Mouse (Mus musculus) hindbrain, embryonic 16.5 days (tissue): Measurements from ENCODE around the gene Rab29. TPM values are rescaled to one million over a fixed set of nuclear protein-coding genes. Genes with fewer than 3 reads are reported as not detected.

Source experiments
- ATAC-seq: fragments of 200-750 bp; cut with Nextera tagmentation; 2 replicates; pipeline ENCODE4 v1.8.0; 2017; ENCODE audit warnings: moderate TSS enrichment, moderate library complexity
- H3K27ac ChIP-seq: fragments of 300-500 bp; sonication (generic); 2 replicates; pipeline ENCODE4 v1.5.1; 2014; ENCODE audit warnings: low read depth, mild to moderate bottlenecking, control low read depth, low read length, moderate library complexity
- H3K27me3 ChIP-seq: fragments of 300-500 bp; sonication (generic); replicated peaks from 2 replicates; pipeline ENCODE4 v1.6.1; 2014; ENCODE audit warnings: low read length; ENCODE audit not compliant: control insufficient read depth, insufficient read depth
- H3K36me3 ChIP-seq: fragments of 300-500 bp; sonication (generic); 2 replicates; pipeline ENCODE4 v1.6.1; 2014; ENCODE audit warnings: mild to moderate bottlenecking, low read length, moderate library complexity, mixed read lengths; ENCODE audit not compliant: control insufficient read depth, insufficient read depth
- H3K4me1 ChIP-seq: fragments of 300-500 bp; sonication (generic); 2 replicates; pipeline ENCODE4 v1.6.1; 2014; ENCODE audit warnings: low read depth, low read length; ENCODE audit not compliant: control insufficient read depth, insufficient read depth
- H3K4me2 ChIP-seq: fragments of 300-500 bp; sonication (generic); 2 replicates; pipeline ENCODE4 v1.6.1; 2014; ENCODE audit warnings: mild to moderate bottlenecking, low read length, control low read depth, moderate library complexity
- H3K4me3 ChIP-seq: fragments of 300-500 bp; sonication (generic); 2 replicates; pipeline ENCODE4 v1.5.1; 2014; ENCODE audit warnings: mild to moderate bottlenecking, low read length, control low read depth, moderate library complexity
- H3K9ac ChIP-seq: fragments of 300-500 bp; sonication (generic); 2 replicates; pipeline ENCODE4 v1.6.1; 2014; ENCODE audit warnings: low read depth, mild to moderate bottlenecking, control low read depth, low read length, moderate library complexity
- H3K9me3 ChIP-seq: fragments of 300-500 bp; sonication (generic); 2 replicates; pipeline ENCODE4 v1.6.1; 2014; ENCODE audit warnings: mild to moderate bottlenecking, low read length, moderate library complexity; ENCODE audit not compliant: control insufficient read depth
- WGBS: fragments of 180-500 bp; shearing (Covaris S2); extraction: QIAGEN DNeasy Blood & Tissue Kit; methylation state at CpG from one replicate; pipeline ENCODE4 v1.1.7; 2014; 5-methylcytosine and 5-hydroxymethylcytosine counted together
- polyA plus RNA-seq: library from polyadenylated mRNA; unstranded; fragments of >200 nt; fragmentation: Nextera tagmentation; extraction: Ambion mirVana; gene quantifications from 2 replicates; pipeline ENCODE4 v1.2.1, GENCODE M21; 2015

Gene Rab29
- polyA plus RNA-seq, 1 experiment from 2014 or later, result 8.6 TPM

DNA sequence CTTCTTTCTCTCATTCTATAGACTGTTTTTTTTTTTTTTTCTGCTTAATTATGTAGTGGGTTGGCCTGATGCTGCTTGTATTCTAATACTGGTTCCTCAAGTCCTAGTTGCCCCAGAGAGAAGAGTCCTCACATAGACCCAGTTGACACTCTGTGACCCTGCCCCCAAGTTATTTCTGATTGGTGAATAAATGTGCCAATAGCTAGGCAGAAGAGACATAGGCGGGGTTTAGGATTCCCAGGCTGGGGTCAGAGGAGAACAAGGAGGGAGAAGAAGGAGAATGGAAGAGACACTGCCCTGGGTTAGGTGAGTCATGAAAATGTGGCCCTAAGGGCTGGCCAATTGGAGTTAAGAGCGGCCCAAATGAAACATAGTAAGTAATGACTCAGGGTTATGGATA, 12.8 kb downstream of the Rab29 start:
- ATAC-seq, result no peak
- H3K4me3 ChIP-seq, result no peak overlapping the region
- H3K36me3 ChIP-seq, result no peaks in the 10 kb centered on the region
- no peak overlapping the region for H3K27ac ChIP-seq
- no peaks in the 10 kb centered on the region for H3K4me1 ChIP-seq
- no peaks in the 10 kb centered on the region for H3K9me3 ChIP-seq
- 81% methylated on average over 2 of the region's 2 CpGs for WGBS
- no peaks in the 10 kb centered on the region for H3K27me3 ChIP-seq
- no peak overlapping the region for H3K9ac ChIP-seq
- H3K4me2 ChIP-seq, result no peak overlapping the region

DNA sequence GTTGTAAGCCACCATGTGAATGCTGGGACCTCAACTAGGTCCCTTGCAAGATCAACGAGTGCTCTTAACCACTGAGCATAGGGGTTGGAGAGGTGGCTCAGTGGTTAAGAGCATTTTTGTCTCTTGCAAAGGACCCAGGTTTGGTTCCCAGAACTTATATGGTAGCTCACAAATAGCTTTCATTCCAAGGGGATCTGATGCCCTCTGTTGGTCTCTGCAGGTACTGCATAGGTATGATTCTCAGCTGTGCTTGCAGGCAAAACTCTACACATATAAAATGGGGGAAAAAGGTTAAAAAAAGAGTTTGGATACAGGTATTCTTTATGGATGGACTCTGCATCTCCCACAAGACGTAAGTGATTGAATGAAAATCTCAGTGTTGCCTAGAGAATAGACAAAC, 15.8 kb downstream of the Rab29 start:
- no peak overlapping the region for H3K9ac ChIP-seq
- 69% methylated on average over 2 of the region's 2 CpGs for WGBS
- H3K9me3 ChIP-seq, result no peaks in the 10 kb centered on the region
- H3K27ac ChIP-seq, result no peak overlapping the region
- no peaks in the 10 kb centered on the region for H3K36me3 ChIP-seq
- H3K4me1 ChIP-seq, result no peaks in the 10 kb centered on the region
- no peak overlapping the region for H3K4me2 ChIP-seq
- ATAC-seq, result no peak
- no peaks in the 10 kb centered on the region for H3K27me3 ChIP-seq
- no peak overlapping the region for H3K4me3 ChIP-seq

DNA sequence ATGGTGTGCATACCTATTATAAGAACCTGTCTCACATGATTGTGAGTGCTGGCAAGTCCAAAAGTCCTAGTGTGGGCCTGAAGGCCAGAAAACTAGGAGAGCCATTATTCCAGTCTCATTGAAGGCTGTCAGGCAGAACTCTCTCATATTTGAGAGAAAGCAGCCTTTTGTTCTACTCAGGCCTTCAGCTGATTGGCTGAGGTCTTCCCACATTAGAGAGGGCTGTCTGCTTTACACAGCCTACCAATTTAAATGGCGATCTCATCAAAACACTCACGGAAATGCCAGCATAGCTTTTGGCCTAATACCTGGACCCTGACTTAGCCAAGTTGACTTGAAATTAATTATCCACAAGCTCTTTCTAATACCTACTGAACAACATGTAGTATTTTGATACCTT, 19.1 kb downstream of the Rab29 start:
- Histone ChIP-seq H3K4me1 (no peaks in the 10 kb centered on the region), H3K27ac (no peak overlapping the region), H3K36me3 (no peaks in the 10 kb centered on the region), H3K4me2 (no peak overlapping the region), H3K4me3 (no peak overlapping the region), H3K9me3 (no peaks in the 10 kb centered on the region), H3K27me3 (no peaks in the 10 kb centered on the region), H3K9ac (no peak overlapping the region)
- ATAC-seq, result no peak
- WGBS, result 64% methylated on average over 2 of the region's 2 CpGs

DNA sequence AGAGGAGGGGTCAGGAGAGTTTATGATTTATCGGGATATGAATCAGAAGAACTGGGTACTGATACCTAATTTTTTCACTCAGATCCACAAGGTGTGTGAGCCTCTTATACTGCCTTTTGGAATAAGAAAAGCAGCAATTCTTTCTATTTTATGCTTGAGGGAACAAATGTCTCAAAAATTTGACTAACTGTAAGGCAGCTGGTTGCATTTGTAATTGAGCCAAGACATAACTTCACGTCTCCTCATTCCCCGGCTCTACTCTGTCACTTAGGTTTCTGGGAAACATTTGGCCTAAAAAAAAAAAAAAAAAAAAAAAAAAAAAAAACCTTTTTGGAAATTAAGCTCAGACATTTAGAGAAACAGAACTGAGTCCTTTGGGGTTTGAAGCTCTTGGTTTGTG, 19.6 kb downstream of the Rab29 start:
- H3K4me1 ChIP-seq, result no peaks in the 10 kb centered on the region
- no peak overlapping the region for H3K27ac ChIP-seq
- H3K4me2 ChIP-seq, result no peak overlapping the region
- no peaks in the 10 kb centered on the region for H3K36me3 ChIP-seq
- ATAC-seq, result no peak
- 72% methylated on average over 3 of the region's 3 CpGs for WGBS
- H3K9ac ChIP-seq, result no peak overlapping the region
- no peak overlapping the region for H3K4me3 ChIP-seq
- H3K27me3 ChIP-seq, result no peaks in the 10 kb centered on the region
- no peaks in the 10 kb centered on the region for H3K9me3 ChIP-seq

DNA sequence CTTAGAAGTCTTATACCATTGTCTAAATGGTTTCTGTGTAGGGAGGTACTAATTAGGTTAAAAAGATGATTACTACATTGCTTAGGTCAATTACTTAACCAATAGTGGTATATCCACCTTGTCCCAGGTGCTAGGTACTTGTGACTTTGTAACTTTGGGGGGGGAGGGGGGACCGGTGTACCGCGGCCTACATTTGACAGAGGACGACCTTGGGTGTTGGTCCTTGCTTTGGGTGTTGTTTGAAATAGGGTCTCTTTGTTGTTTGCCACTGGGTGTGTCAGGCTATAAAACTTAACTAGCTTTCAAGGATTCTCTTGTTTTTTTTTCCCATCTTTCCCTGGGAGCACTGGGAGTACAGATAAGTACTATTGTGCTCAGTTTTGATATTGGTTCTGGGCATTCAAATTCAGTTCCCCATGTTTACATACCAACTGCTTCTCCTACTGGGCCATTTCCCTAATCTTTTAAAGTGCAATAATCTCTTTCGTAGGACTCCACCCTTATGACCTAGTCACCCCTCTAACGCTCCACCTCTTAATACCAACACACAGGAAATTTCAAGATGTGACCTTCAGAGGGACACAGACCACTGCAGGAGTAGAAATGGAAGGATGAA, 23.1 kb downstream of the Rab29 start:
- no peaks in the 10 kb centered on the region for H3K4me1 ChIP-seq
- WGBS, result 77% methylated on average over 6 of the region's 6 CpGs
- no peak overlapping the region for H3K4me2 ChIP-seq
- H3K36me3 ChIP-seq, result no peaks in the 10 kb centered on the region
- no peak overlapping the region for H3K9ac ChIP-seq
- H3K27ac ChIP-seq, result no peak overlapping the region
- H3K9me3 ChIP-seq, result no peaks in the 10 kb centered on the region
- no peak overlapping the region for H3K4me3 ChIP-seq
- no peak for ATAC-seq
- no peaks in the 10 kb centered on the region for H3K27me3 ChIP-seq

DNA sequence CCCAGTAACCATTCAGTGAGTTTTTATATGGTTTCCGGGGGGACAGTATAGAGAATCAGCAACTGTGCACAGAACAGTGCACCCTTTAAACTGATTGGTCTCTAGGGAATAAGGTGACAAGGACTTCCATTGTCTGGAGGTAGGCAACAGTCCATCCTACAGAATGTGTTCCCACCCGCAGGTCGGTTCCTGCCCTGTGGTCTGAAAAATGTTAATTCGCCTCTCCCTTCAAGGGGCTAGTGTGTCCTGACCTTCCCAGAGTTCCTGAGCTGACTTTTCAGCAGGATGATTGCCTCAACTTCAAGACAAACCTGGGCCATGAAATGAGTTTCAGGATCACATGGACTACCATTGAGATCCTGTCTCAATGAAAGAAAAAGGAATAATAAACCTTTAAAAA, 24.4 kb downstream of the Rab29 start:
- H3K4me3 ChIP-seq, result no peak overlapping the region
- H3K4me2 ChIP-seq, result no peak overlapping the region
- no peaks in the 10 kb centered on the region for H3K27me3 ChIP-seq
- H3K9me3 ChIP-seq, result no peaks in the 10 kb centered on the region
- no peak for ATAC-seq
- no peaks in the 10 kb centered on the region for H3K36me3 ChIP-seq
- H3K9ac ChIP-seq, result no peak overlapping the region
- no peak overlapping the region for H3K27ac ChIP-seq
- no peaks in the 10 kb centered on the region for H3K4me1 ChIP-seq
- 70% methylated on average over 4 of the region's 4 CpGs for WGBS

DNA sequence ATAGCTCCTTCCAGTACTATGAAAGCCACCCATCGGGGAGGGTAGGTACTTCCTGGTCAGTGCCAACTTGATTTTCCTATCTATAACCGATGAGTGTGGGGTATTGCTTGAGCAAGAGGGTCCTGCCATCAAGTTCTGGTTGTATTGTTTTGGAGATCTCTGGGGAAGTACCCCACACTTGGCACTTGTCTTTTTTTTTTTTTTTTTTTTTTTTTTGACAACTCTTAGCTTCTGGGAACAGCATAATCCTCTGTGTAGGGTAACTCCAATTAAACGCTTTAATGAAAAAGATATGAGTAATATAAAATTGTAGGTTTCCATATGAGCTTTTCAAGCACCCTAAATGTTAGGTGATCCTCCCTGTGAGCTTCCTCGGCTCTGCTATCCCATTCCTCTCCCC, 35.7 kb downstream of the Rab29 start:
- Histone ChIP-seq H3K27me3 (0 out of 2 replicates have a peak, but pooled peaks cover 2% of the 10 kb centered on the region), H3K9me3 (no peaks in the 10 kb centered on the region), H3K36me3 (no peaks in the 10 kb centered on the region), H3K4me3 (no peak overlapping the region), H3K4me2 (no peak overlapping the region), H3K27ac (no peak overlapping the region), H3K9ac (no peak overlapping the region), H3K4me1 (no peaks in the 10 kb centered on the region)
- no peak for ATAC-seq
- WGBS, result 90% methylated on average over 4 of the region's 4 CpGs

DNA sequence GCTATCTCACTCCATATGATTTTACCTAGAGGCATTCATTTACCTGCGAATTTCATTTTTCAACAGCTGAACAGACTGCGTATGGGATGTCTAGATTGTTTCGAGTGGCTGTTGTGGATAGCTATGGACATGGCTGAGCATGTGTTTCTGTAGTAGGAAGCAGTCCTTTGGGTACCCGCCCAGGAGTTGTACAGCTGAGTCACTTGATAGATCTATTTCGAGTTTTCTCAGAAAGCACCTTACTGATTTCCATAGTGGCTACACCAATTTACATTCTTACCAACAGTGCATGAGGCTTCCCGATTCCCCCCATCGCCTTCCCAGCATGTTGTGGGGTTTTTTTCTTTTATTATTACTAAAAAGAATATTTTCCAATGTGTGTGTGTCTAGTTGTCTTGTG, 36.2 kb downstream of the Rab29 start:
- H3K9ac ChIP-seq, result no peak overlapping the region
- WGBS, result 93% methylated on average over 7 of the region's 7 CpGs
- no peaks in the 10 kb centered on the region for H3K4me1 ChIP-seq

DNA sequence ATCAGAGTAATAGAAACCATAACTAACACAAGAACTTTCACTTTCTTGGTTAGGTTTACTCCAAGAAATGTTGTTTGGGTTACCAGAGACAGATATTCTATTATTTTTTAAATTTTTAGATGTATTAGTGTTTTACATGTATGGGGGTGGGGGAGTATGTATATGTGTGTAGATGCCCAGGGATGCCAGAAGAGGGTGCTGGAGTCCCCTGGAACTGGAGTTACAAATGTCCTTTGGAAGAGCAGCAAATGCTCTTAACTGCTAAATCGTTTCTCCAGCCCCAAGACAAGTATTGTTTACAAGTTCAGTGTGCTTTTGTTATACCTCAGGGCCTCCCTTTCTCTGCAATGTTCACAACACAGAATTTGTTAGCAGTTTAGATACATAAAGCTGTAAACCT, 38.5 kb downstream of the Rab29 start:
- Histone ChIP-seq H3K9ac (no peak overlapping the region), H3K4me1 (no peaks in the 10 kb centered on the region), H3K4me2 (no peak overlapping the region), H3K36me3 (no peaks in the 10 kb centered on the region), H3K4me3 (no peak overlapping the region), H3K9me3 (no peaks in the 10 kb centered on the region), H3K27ac (no peak overlapping the region), H3K27me3 (0 out of 2 replicates have a peak, but pooled peaks cover 3% of the 10 kb centered on the region)
- no peak for ATAC-seq
- 20% methylated on average over 1 of the region's 1 CpGs for WGBS

More for the DNA sequence above, 36.2 kb downstream of the Rab29 start:
- no peaks in the 10 kb centered on the region for H3K36me3 ChIP-seq
- H3K4me3 ChIP-seq, result no peak overlapping the region
- H3K9me3 ChIP-seq, result no peaks in the 10 kb centered on the region
- ATAC-seq, result no peak
- H3K27me3 ChIP-seq, result 0 out of 2 replicates have a peak, but pooled peaks cover 3% of the 10 kb centered on the region
- H3K27ac ChIP-seq, result no peak overlapping the region
- no peak overlapping the region for H3K4me2 ChIP-seq

DNA sequence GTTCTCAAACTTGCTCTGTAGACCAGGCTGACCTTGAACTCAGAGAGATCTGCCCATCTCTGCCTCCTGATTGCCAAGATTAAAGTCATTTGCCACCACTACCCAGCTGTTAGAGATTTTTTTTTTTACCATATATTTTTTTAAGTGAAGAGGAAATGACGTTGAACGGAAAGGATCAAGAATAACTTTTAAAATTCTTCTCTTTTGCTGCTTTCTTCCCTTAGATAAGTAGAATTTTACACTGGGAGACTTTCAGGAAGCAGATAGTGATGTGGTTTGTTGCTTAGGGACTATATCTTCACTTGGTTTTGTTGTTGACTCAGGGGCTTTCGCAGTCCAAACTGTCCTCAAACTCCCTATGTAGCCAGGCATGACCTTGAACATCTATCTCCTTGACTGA, 41.4 kb downstream of the Rab29 start:
- H3K9me3 ChIP-seq, result no peaks in the 10 kb centered on the region
- 97% methylated on average over 3 of the region's 3 CpGs for WGBS
- no peak for ATAC-seq
- 0 out of 2 replicates have a peak, but pooled peaks cover 3% of the 10 kb centered on the region for H3K27me3 ChIP-seq
- H3K9ac ChIP-seq, result no peak overlapping the region
- no peak overlapping the region for H3K4me3 ChIP-seq
- H3K36me3 ChIP-seq, result no peaks in the 10 kb centered on the region
- peaks cover 12% of the 10 kb centered on the region for H3K4me1 ChIP-seq
- H3K4me2 ChIP-seq, result no peak overlapping the region
- H3K27ac ChIP-seq, result no peak overlapping the region
